9 mouse cellular contexts compared by ENCODE assay signal in genomic region chr11:60250971-60251643, GRCm38 (mm10). TPM values are rescaled to one million over a fixed set of nuclear protein-coding genes. Genes with fewer than 3 reads are reported as not detected.
DNase-seq lines count a peak whose midpoint lies in the region; ATAC-seq and TF ChIP-seq lines count a peak whose summit lies in the region.
"Had no signal": no experiment of that assay in that cellular context is flagged by ENCODE, and none has a peak within 500 bp of the region (broad histone marks: within the 10 kb centered on the region; RNA-seq: fewer than 3 reads in every experiment).

No protein-coding gene starts in this region.

- no peaks in the 10 kb centered on the region; the same call in 1 of the 2 replicates for H3K36me3 ChIP-seq in liver, embryonic 11.5 days (ENCODE audit: control insufficient read depth, insufficient read depth, low read length)
- 0 out of 2 replicates have a peak, but pooled peaks cover 3% of the 10 kb centered on the region for H3K36me3 ChIP-seq in intestine, embryonic 15.5 days
- H3K36me3 ChIP-seq in liver, postnatal 0 days (replicated peaks; ENCODE audit: insufficient read depth, low read length) = peaks cover 16% of the 10 kb centered on the region

- H3K4me1 ChIP-seq in liver, embryonic 11.5 days (replicated peaks; ENCODE audit: control insufficient read depth, insufficient read depth, low read length) = 0 out of 2 replicates have a peak, but pooled peaks cover 2% of the 10 kb centered on the region
- H3K4me1 ChIP-seq in intestine, embryonic 15.5 days (replicated peaks) = peaks cover 23% of the 10 kb centered on the region
- H3K4me1 ChIP-seq in liver, postnatal 0 days (ENCODE audit: insufficient read depth) = no peaks in the 10 kb centered on the region

- H3K27me3 ChIP-seq in liver, embryonic 11.5 days (replicated peaks; ENCODE audit: control insufficient read depth, insufficient read depth, low read length) = no peaks in the 10 kb centered on the region
- H3K27me3 ChIP-seq in intestine, embryonic 15.5 days (replicated peaks) = no peaks in the 10 kb centered on the region
- H3K27me3 ChIP-seq in liver, postnatal 0 days (ENCODE audit: insufficient read depth, low read length) = no peaks in the 10 kb centered on the region
- H3K27me3 ChIP-seq: neural tube, embryonic 12.5 days had no signal

- no peak; the same call in 1 of the 2 replicates for ATAC-seq in liver, embryonic 11.5 days (replicated peaks; ENCODE audit: low FRiP score)
- peak; percentile 45; the same call in 1 of the 2 replicates for ATAC-seq in intestine, embryonic 15.5 days
- ATAC-seq in liver, postnatal 0 days = 0 out of 2 replicates have a peak, but pooled peaks have one; percentile 17

- TF ChIP-seq EP300 in liver, postnatal 0 days (IDR thresholded peaks at IDR 0.05; ENCODE audit: low read depth) = no peak

- H3K4me3 ChIP-seq in liver, embryonic 11.5 days (ENCODE audit: low read depth, low read length) = no peak overlapping the region
- no peak overlapping the region for H3K4me3 ChIP-seq in intestine, embryonic 15.5 days (replicated peaks)
- no peak overlapping the region for H3K4me3 ChIP-seq in liver, postnatal 0 days (ENCODE audit: low read depth, low read length)
- H3K4me3 ChIP-seq: neural tube, embryonic 12.5 days had no signal

- no peak overlapping the region for H3K4me2 ChIP-seq in liver, embryonic 11.5 days
- H3K4me2 ChIP-seq in intestine, embryonic 15.5 days (replicated peaks) = no peak overlapping the region
- no peak overlapping the region for H3K4me2 ChIP-seq in liver, postnatal 0 days (ENCODE audit: low read depth, low read length)
- H3K4me2 ChIP-seq: neural tube, embryonic 12.5 days had no signal

- DNase-seq in liver = peak; percentile 54
- no peak for DNase-seq in liver, embryonic 11.5 days (ENCODE audit: low spot score)
- peak; percentile 57 for DNase-seq in ZHBTc4 (ENCODE audit: low read depth, low spot score)
- peak; percentile 82 for DNase-seq in embryo, embryonic 10.5 days (ENCODE audit: low spot score)
- DNase-seq in liver, postnatal 0 days = peak; percentile 55
- DNase-seq in spleen, postnatal 10 days (ENCODE audit: low spot score in 2 of 2) = peak; percentile 32 to 70
- DNase-seq in frontal cortex, postnatal 25 days (ENCODE audit: low spot score in 2 of 2) = no peak

- H3K9ac ChIP-seq in liver, embryonic 11.5 days (ENCODE audit: low read depth, low read length) = no peak overlapping the region
- H3K9ac ChIP-seq in intestine, embryonic 15.5 days = no peak overlapping the region
- no peak overlapping the region for H3K9ac ChIP-seq in liver, postnatal 0 days (replicated peaks)
- H3K9ac ChIP-seq: neural tube, embryonic 12.5 days had no signal

- H3K27ac ChIP-seq in liver, embryonic 11.5 days (ENCODE audit: low read depth, low read length) = no peak overlapping the region
- no peak overlapping the region for H3K27ac ChIP-seq in intestine, embryonic 15.5 days
- no peak overlapping the region for H3K27ac ChIP-seq in liver, postnatal 0 days (ENCODE audit: low read depth)
- H3K27ac ChIP-seq: neural tube, embryonic 12.5 days had no signal

- WGBS in liver, embryonic 11.5 days = 61% methylated on average over 6 of the region's 6 CpGs
- WGBS in intestine, embryonic 15.5 days = 49% methylated on average over 6 of the region's 6 CpGs
- WGBS in liver, postnatal 0 days (ENCODE audit: insufficient replicate concordance) = 54% methylated on average over 6 of the region's 6 CpGs

- TF ChIP-seq CTCF in liver, postnatal 0 days (IDR thresholded peaks at IDR 0.05; ENCODE audit: low read depth) = peak; percentile 77

- no peaks in the 10 kb centered on the region for H3K9me3 ChIP-seq in liver, embryonic 11.5 days (ENCODE audit: control insufficient read depth, low read length)
- no peaks in the 10 kb centered on the region for H3K9me3 ChIP-seq in intestine, embryonic 15.5 days
- H3K9me3 ChIP-seq in liver, postnatal 0 days (ENCODE audit: low read length) = no peaks in the 10 kb centered on the region
- H3K9me3 ChIP-seq: neural tube, embryonic 12.5 days had no signal

RNA-seq across cellular contexts. Expression of gene Srebf1, which starts 28.7 kb away (rescaled TPM):
- 78.2 and 78.7 TPM in 2 replicates for polyA plus RNA-seq in liver, embryonic 11.5 days (2014; fragmentation: Nextera tagmentation; extraction: Ambion mirVana)
- polyA plus RNA-seq in intestine, embryonic 15.5 days (2015; fragmentation: Nextera tagmentation; extraction: Ambion mirVana) = 89.5 and 108 TPM in 2 replicates
- 21.4 and 31.0 TPM in 2 replicates for polyA plus RNA-seq in liver, postnatal 0 days (2015; fragmentation: Nextera tagmentation; extraction: Ambion mirVana)

Comparison
In these comparisons a context has a peak if more than half of its experiments do, and no peak if none do; other contexts are left out.
1. DNase-seq: peak in liver (single experiment), ZHBTc4 (single experiment), embryo, embryonic 10.5 days (single experiment), liver, postnatal 0 days (single experiment) and spleen, postnatal 10 days (2 of 2); none in liver, embryonic 11.5 days (single experiment) and frontal cortex, postnatal 25 days (0 of 2).